Mouse (Mus musculus): ENCODE results near the gene Rasl2-9.

GRCm38 (mm10) chr7:5080815-5081214, 44.9 kb downstream of the Rasl2-9 start:
- TF ChIP-seq POLR2A (IDR thresholded peaks at IDR 0.05; ENCODE audit: insufficient read length, low read depth) (no peak), MAX (IDR thresholded peaks at IDR 0.05; ENCODE audit: low read depth) (no peak), E2F4 (IDR thresholded peaks at IDR 0.05; ENCODE audit: insufficient read depth) (no peak), CEBPB (IDR thresholded peaks at IDR 0.05; ENCODE audit: insufficient read depth, poor library complexity, severe bottlenecking) (no peak), REST (IDR thresholded peaks at IDR 0.05; ENCODE audit: insufficient read depth, insufficient read length) (no peak), TCF12 (IDR thresholded peaks at IDR 0.05; ENCODE audit: insufficient read depth, poor library complexity, severe bottlenecking) (no peak), SRF (IDR thresholded peaks at IDR 0.05; ENCODE audit: control insufficient read depth, insufficient read length, low read depth) (no peak), POLR2AphosphoS2 (IDR thresholded peaks at IDR 0.05; ENCODE audit: insufficient read length, low read depth) (no peak), USF1 (IDR thresholded peaks at IDR 0.05; ENCODE audit: low read depth) (no peak), TCF3 (IDR thresholded peaks at IDR 0.05; ENCODE audit: insufficient read length, low read depth) (no peak), MYOD1 (IDR thresholded peaks at IDR 0.05; ENCODE audit: control insufficient read depth in 1 of 3, insufficient read length in 2 of 3, low read depth in 2 of 3) (no peak), MYOG (IDR thresholded peaks at IDR 0.05; ENCODE audit: control insufficient read depth in 1 of 3, insufficient read depth in 1 of 3, insufficient read length in 2 of 3, low read depth in 2 of 3) (no peak)

Measured in myocyte (in vitro differentiated cells).